Mouse (Mus musculus) CH12F3 (cell line): ENCODE results near the gene Gm9008.
"Not testable (repeated sequence)": the region's sequence is repeated elsewhere in the genome, so short reads cannot be mapped to it uniquely, and the experiment has no call there.

Experiments
- in situ Hi-C: fragments of 300-500 bp; cut with MboI; formaldehyde crosslinking; loops from 2 replicates; pipeline ENCODE4 v1.14.3; 2020; ENCODE audit warnings: low sequenced_read_pairs

Gm9008 gene

DNA sequence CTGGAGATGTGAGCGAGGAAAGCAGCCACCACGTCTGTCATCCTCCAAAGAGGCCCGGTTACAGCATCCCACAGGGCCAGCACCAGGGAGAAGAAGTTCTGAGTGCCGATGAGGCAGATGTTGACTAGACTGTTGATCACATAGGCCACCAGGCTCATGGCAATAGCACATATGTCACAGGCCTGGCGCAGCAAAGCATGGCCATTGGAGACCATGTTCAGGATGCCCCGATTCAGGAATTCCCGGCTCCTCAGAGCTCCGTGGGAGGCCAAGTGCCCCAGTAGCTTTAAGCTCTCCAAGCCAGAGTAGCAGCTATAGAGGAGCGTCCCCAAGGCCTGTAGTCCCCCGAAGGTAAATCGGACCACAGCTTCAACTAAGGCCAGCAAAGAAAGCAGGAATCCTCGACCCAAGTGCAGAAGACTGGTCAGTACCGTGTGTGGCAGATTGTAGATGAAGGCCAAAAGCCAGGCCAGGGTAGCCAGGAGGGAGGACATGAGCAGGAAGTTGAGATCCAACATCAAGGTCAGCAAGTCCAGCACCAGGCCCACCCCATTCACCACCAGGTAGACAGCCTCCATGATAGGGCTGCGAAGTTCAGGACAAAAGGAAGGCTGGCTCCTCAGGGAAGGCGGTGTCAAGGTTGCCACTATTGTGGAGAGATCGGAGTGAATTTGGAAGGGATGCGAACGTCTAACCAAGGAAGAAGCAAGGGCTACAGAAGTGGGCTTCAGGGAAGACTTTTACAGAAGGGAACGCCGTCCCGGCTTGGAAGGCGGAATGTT, at the start of gene Gm9008:
Gene Gm9008, minus strand, starts transcription at position 731 of the 782 bp plus-strand sequence.
- in situ Hi-C loops: not testable (repeated sequence)

DNA sequence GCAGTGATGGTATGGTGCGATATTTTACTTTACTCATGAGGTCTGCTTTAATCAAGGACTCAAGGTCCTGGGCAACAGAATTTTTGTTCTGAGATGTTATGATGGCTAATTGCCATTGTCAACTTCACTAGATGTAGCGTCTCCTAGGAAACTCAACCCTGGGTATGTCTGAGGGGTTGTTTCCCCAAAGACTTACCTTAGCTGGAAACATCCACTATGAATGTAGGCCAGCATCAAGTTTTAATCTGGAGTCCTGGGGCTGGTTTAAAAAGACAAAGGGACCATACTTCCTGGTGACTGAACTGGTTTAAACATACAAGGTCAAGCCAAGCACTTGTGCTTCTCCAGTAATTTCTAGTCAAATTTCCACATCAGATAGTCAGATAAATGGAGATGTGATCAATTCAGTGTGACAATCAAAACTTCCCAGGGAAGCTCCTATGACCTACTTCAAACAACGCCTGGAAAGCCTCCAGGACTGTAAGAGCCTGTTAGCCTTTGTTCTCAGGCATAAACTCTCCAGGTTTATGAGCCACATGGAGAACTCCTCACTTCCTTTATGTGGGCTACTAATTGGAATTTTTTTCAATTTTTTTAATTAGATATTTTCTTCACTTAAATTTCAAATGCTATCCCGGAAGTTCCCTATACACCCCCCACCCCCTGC, 24.5 kb upstream of the Gm9008 start:
- in situ Hi-C loops: no loop called here

DNA sequence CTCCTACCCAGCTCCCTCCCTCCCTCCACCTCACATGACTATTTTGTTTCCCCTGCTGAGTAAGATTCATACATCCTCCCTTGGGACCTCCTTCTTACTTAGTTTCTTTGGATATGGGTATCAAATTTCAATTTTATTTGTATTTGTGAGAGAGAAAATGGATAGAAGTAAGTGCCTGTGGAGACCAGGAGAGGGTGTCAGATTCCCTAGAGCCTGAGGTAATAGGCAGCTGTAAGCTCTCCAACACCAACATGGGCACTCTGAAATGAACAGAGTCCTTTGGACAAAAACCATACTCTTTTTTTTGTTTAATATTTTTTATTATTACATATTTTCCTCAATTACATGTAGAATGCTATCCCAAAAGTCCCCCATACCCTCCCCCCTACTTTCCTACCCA, 12.6 kb upstream of the Gm9008 start:
- in situ Hi-C loops: no loop called here

DNA sequence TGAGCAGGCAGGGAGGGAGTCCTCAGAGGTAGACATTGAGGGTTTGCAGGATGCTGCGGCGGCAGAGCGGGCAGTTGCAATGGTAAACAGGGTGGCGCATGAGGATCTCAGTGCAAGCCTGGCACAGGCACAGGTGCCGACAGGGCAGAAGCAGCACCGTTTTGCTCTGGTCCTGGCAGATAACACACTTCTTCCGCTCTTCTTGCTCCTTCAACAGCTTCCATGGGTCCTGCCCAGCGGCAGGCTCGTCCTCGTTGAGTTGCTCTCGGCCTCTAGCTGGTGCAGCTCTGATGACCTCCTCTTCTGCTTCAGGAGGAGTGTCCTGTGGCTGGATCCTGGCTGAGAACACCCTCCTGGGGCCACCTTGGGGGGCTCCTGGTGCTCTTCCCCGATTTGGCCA, 1.2 kb downstream of the Gm9008 start:
- in situ Hi-C loops: not testable (repeated sequence)

DNA sequence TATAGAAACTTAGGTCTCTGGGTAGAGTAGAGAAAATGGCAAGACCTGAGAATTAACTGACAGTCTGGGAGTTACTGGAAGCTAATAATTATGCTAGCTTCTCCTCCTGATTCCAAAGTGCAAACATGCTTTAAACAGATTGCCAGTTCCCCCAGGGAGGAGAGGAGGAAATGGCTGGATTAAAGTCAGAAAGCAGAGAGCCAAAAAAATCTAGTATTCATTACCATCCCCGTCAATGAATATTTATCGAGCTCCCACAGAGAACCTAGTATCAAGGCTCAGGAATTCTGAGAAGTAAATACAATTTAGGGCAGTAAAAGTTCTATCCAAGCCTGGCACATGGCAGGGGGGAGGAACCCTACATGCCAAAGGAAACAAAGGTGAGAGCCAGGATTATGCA, 29.4 kb downstream of the Gm9008 start:
- in situ Hi-C loops: no loop called here
